Mouse (Mus musculus) heart, adult 9 months (tissue): ENCODE data around the gene Mob1a.

Source experiments
- DNase-seq, 2 experiments: peaks; one replicate each; pipeline ENCODE4 v3.0.0; 2022; ENCODE audit warnings: low spot score in 2 of 2

Gene Mob1a

GRCm38 (mm10) chr6:83385569-83386090 is 59.8 kb downstream of the Mob1a start:
- DNase-seq = no peak

GRCm38 (mm10) chr6:83392166-83392780 is 66.5 kb downstream of the Mob1a start:
- DNase-seq = no peak
